Mouse (Mus musculus) cerebellum, adult 2 months (tissue): ENCODE data around the gene Alg14.

Experiments used
- CTCF ChIP-seq: fragments of 200-500 bp; IDR thresholded peaks from 2 replicates; pipeline ENCODE4 v1.5.1; 2011; ENCODE audit warnings: low read depth, mild to moderate bottlenecking, control low read depth, low read length, moderate library complexity, borderline replicate concordance; ENCODE audit not compliant: insufficient read depth
- POLR2A ChIP-seq: fragments of 200-500 bp; IDR thresholded peaks from 2 replicates; pipeline ENCODE4 v1.6.1; 2011; ENCODE audit warnings: low read length, control low read depth, borderline replicate concordance; ENCODE audit not compliant: insufficient read depth

DNA sequence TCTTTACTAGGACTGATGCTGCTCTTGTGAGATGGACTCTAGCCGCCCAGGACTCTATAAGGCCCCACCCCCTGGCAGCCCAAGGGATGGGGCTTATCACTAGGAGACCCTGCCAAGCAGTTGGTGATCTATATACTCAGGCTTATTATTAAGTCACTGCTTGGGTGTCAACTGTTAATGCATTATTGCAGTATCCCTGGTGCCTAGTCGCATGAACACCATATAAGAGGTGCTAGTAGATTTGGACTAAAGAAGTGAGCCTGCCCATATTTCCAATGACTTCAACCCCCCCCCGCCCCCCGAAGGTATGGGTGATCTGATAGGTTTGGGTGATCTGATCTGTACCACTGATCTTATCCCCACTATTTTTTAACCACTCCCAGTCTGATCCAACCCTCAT is 8.6 kb upstream of the Alg14 start, which contains the start of gene Tmem56:
- TF ChIP-seq CTCF: no peak
- TF ChIP-seq POLR2A: no peak
